Mouse (Mus musculus): ENCODE measurements around the gene Mios.

Gene Mios

GRCm38 (mm10) chr6:8209047-8209865 is at the start of gene Mios:
Gene Mios (plus strand): TSS chr6:8209222.
- peak; percentile 94 to 96 for DNase-seq

GRCm38 (mm10) chr6:8160001-8160400 is 49.0 kb upstream of the Mios start:
- no peak for DNase-seq

GRCm38 (mm10) chr6:8164741-8165140 is 44.3 kb upstream of the Mios start:
- DNase-seq: no peak

GRCm38 (mm10) chr6:8172101-8172500 is 36.9 kb upstream of the Mios start:
- DNase-seq: no peak

- no peak for DNase-seq
Measured at GRCm38 (mm10) chr6:8174062-8174461, 35.0 kb upstream of the Mios start.

GRCm38 (mm10) chr6:8175346-8175745 is 33.7 kb upstream of the Mios start:
- DNase-seq: peak in 1 of 2 experiments; percentile 39

GRCm38 (mm10) chr6:8176116-8176515 is 32.9 kb upstream of the Mios start:
- no peak for DNase-seq

- peak; percentile 56 to 64 for DNase-seq
Measured at GRCm38 (mm10) chr6:8178397-8178941, 30.6 kb upstream of the Mios start.

- DNase-seq: peak in 1 of 2 experiments; percentile 28
Measured at GRCm38 (mm10) chr6:8188599-8189233, 20.3 kb upstream of the Mios start.

- no peak for DNase-seq
Measured at GRCm38 (mm10) chr6:8189917-8190316, 19.1 kb upstream of the Mios start.

GRCm38 (mm10) chr6:8192517-8192916 is 16.5 kb upstream of the Mios start, which contains the start of gene Col28a1:
Gene Col28a1 (minus strand): TSS chr6:8192617.
- no peak for DNase-seq

- peak in 1 of 2 experiments; percentile 42 for DNase-seq
Measured at GRCm38 (mm10) chr6:8209866-8210186, 804 bp downstream of the Mios start.

- no peak for DNase-seq
Measured at GRCm38 (mm10) chr6:8210661-8211060, 1.6 kb downstream of the Mios start.

GRCm38 (mm10) chr6:8227035-8227434 is 18.0 kb downstream of the Mios start:
- DNase-seq: no peak

GRCm38 (mm10) chr6:8228596-8228995 is 19.6 kb downstream of the Mios start:
- DNase-seq: no peak

- no peak for DNase-seq
Measured at GRCm38 (mm10) chr6:8258316-8258715, 49.3 kb downstream of the Mios start.

GRCm38 (mm10) chr6:8259004-8259666 is 50.1 kb downstream of the Mios start, which contains the start of the genes Rpa3, Umad1 and Gm45062:
Gene Rpa3 (minus strand): TSS chr6:8259173.
Gene Umad1 (plus strand): TSS chr6:8259288.
Gene Gm45062 (plus strand): TSS chr6:8259450.
- DNase-seq: peak; percentile 98

- no peak for DNase-seq
Measured at GRCm38 (mm10) chr6:8259667-8260044, 50.6 kb downstream of the Mios start.

GRCm38 (mm10) chr6:8271047-8271446 is 62.0 kb downstream of the Mios start:
- no peak for DNase-seq

- peak; percentile 51 to 75 for DNase-seq
Measured at GRCm38 (mm10) chr6:8274387-8275054, 65.5 kb downstream of the Mios start.

GRCm38 (mm10) chr6:8275098-8275497 is 66.1 kb downstream of the Mios start:
- peak; percentile 63 to 84 for DNase-seq

- DNase-seq: no peak
Measured at GRCm38 (mm10) chr6:8276431-8276830, 67.4 kb downstream of the Mios start.

All from cerebellum, postnatal 25 days (tissue).